Mouse (Mus musculus) Patski (cell line): ENCODE results near the gene Sf3b1. TPM values are rescaled to one million over a fixed set of nuclear protein-coding genes. Genes with fewer than 3 reads are reported as not detected.

Experiments
- ATAC-seq: fragments of 100-300 bp; one replicate; pipeline ENCODE4 v1.8.0; 2021
- CTCF ChIA-PET: fragments of 350-600 bp; sonication (Branson Sonifier 250); formaldehyde crosslinking; loops from one replicate; lab custom pipeline; 2022; ENCODE audit warnings: inconsistent platforms; lab: Charles Lee
- POLR2A ChIA-PET: fragments of 350-600 bp; sonication (Branson Sonifier 250); formaldehyde crosslinking; loops from one replicate; lab custom pipeline; 2022; ENCODE audit warnings: antibody characterized with exemption, inconsistent platforms; lab: Charles Lee
- DNase-seq: peaks from one replicate; pipeline ENCODE4 v3.0.0-alpha.2; 2011; ENCODE audit warnings: low read depth, low spot score
- H3K27me3 ChIP-seq: fragments of 371-371 bp; one replicate; pipeline ENCODE4 v1.5.1; 2021
- CTCF ChIP-seq: fragments of 100-300 bp; IDR thresholded peaks from one replicate; pipeline ENCODE4 v1.5.1; 2021
- in situ Hi-C: fragments of 300-500 bp; cut with MboI; formaldehyde crosslinking; loops from 3 replicates; pipeline ENCODE4 v1.11.1; 2018; ENCODE audit warnings: low pct_unique_long_range_greater_than_20kb, mixed read lengths
- polyA plus RNA-seq: library from polyadenylated mRNA; unstranded; gene quantifications from one replicate; pipeline ENCODE4 v1.2.3, GENCODE M21; 2021

Sf3b1 gene
- polyA plus RNA-seq, 1 experiment from 2014 or later: 147 TPM

DNA sequence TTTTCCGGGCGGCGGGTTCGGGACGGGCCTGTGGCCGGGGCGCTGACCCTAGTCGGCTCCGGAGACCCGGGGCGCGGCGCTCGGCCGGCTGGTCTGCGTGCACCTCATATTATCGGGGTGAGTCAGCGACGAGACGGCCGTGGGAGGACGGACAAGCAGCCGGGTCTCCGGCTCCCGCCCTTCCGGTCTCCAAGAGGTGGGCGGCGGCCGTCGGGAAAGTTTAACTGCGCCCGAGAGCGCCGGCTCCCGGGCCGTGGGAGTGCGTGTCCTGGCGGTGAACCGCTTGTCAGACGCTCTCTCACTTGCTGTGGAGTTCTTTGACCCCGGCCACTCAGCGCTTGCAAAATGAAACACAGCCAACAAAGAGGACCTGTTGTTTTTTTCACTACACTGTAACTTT, 25.7 kb upstream of the Sf3b1 start:
- POLR2A ChIA-PET: no interaction called here
- no peak for TF ChIP-seq CTCF
- in situ Hi-C loops: no loop called here
- H3K27me3 ChIP-seq: no peaks in the 10 kb centered on the region
- CTCF ChIA-PET: no interaction called here
- DNase-seq (peak; percentile 38), ATAC-seq (peak; percentile 87)

GRCm38 (mm10) chr1:55052355-55052953, 25.2 kb upstream of the Sf3b1 start, which contains the start of gene Coq10b:
TSS of gene Coq10b (plus strand) at chr1:55052770.
- ChIA-PET CTCF (no interaction called here), POLR2A (no interaction called here)
- in situ Hi-C loops: no loop called here
- no peaks in the 10 kb centered on the region for H3K27me3 ChIP-seq
- no peak for TF ChIP-seq CTCF
- DNase-seq (peak; percentile 89), ATAC-seq (peak; percentile 99)

GRCm38 (mm10) chr1:55051671-55052070, 24.4 kb upstream of the Sf3b1 start:
- ChIA-PET CTCF (no interaction called here), POLR2A (interaction anchor here (0.7 kb wide), 1 partner anchor 13 kb away, joined by 3 read pairs; no protein-coding TSS in a partner anchor)
- ATAC-seq (no peak), DNase-seq (no peak)
- in situ Hi-C loops: no loop called here
- no peak for TF ChIP-seq CTCF
- H3K27me3 ChIP-seq: no peaks in the 10 kb centered on the region

- no peak for DNase-seq
- POLR2A ChIA-PET: no interaction called here
- no peak for ATAC-seq
- no peaks in the 10 kb centered on the region for H3K27me3 ChIP-seq
- CTCF ChIA-PET: no interaction called here
- no peak for TF ChIP-seq CTCF
- in situ Hi-C loops: no loop called here
Measured at GRCm38 (mm10) chr1:55048841-55049587, 21.7 kb upstream of the Sf3b1 start.

DNA sequence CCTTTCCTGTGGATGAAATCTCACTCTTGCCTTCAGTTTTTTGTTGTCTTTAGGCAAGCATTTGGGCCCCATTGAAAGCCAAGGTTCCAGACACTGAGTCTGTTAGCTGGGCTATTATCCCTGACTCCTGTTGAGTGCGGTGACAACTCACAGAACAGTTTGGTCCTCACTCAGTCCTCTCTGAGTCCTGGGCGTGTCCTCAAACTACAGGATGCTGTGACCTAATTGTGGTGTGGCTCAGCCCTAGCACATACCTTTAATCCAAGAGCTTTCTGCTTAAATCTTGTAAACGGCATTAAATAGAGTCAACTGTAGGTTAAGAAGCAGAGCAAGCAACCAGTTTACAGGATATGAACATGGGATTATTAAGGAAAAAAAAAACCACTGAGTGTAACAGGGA, 15.9 kb upstream of the Sf3b1 start:
- TF ChIP-seq CTCF: no peak
- in situ Hi-C loops: no loop called here
- ChIA-PET CTCF (no interaction called here), POLR2A (interaction anchor here (0.7 kb wide), 1 partner anchor 18 kb away, joined by 4 read pairs; no protein-coding TSS in a partner anchor)
- ATAC-seq (no peak), DNase-seq (no peak)
- peaks cover 5% of the 10 kb centered on the region for H3K27me3 ChIP-seq

GRCm38 (mm10) chr1:55042246-55042645, 15.0 kb upstream of the Sf3b1 start:
- in situ Hi-C loops: no loop called here
- ChIA-PET CTCF (no interaction called here), POLR2A (interaction anchor here (0.6 kb wide), 1 partner anchor 32 kb away, joined by 3 read pairs; no protein-coding TSS in a partner anchor)
- ATAC-seq: no peak
- DNase-seq: no peak
- H3K27me3 ChIP-seq: peaks cover 5% of the 10 kb centered on the region
- TF ChIP-seq CTCF: peak; percentile 11

- CTCF ChIA-PET: interaction anchor here (0.8 kb wide), 1 partner anchor 12 kb away, joined by 3 read pairs; no protein-coding TSS in a partner anchor
- POLR2A ChIA-PET: interaction anchor here (0.6 kb wide), 1 partner anchor 32 kb away, joined by 3 read pairs; no protein-coding TSS in a partner anchor
- ATAC-seq (no peak), DNase-seq (no peak)
- no peak for TF ChIP-seq CTCF
- in situ Hi-C loops: no loop called here
- peaks cover 5% of the 10 kb centered on the region for H3K27me3 ChIP-seq
Measured at GRCm38 (mm10) chr1:55041691-55042090, 14.4 kb upstream of the Sf3b1 start.

- DNase-seq: no peak
- ChIA-PET POLR2A (interaction anchor here (1.0 kb wide), 1 partner anchor 10 kb away, joined by 3 read pairs; no protein-coding TSS in a partner anchor), CTCF (no interaction called here)
- H3K27me3 ChIP-seq: peaks cover 5% of the 10 kb centered on the region
- in situ Hi-C loops: no loop called here
- TF ChIP-seq CTCF: no peak
- ATAC-seq: no peak
Measured at GRCm38 (mm10) chr1:55039944-55040343, 12.7 kb upstream of the Sf3b1 start.

- ChIA-PET POLR2A (no interaction called here), CTCF (no interaction called here)
- no peaks in the 10 kb centered on the region for H3K27me3 ChIP-seq
- DNase-seq (no peak), ATAC-seq (no peak)
- in situ Hi-C loops: no loop called here
- TF ChIP-seq CTCF: no peak
Measured at GRCm38 (mm10) chr1:55031026-55031779, 3.9 kb upstream of the Sf3b1 start.

DNA sequence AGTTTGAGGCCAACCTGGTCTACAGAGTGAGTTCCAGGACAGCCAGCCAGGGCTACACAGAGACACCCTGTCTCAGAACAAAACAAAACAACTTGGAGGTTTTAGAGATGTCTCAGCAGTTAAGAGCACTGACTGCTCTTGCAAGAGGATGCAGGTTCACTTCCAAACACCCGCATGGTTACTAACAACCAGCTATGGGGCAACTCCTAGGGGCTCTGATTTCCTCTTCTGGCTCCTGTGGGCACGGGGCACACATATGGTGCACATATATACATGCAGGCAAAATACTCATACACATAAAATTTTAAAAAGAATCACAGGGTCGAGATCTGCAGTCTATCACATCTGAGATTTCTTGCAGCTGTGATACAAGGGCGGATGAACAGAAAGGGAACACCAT, 2.2 kb upstream of the Sf3b1 start:
- H3K27me3 ChIP-seq: no peaks in the 10 kb centered on the region
- ATAC-seq (no peak), DNase-seq (no peak)
- TF ChIP-seq CTCF: no peak
- ChIA-PET POLR2A (interaction anchor here (0.8 kb wide), 1 partner anchor 11 kb away, joined by 3 read pairs; no protein-coding TSS in a partner anchor), CTCF (interaction anchor here (1.0 kb wide), 2 partner anchors 12 to 15 kb away, joined by 3 to 4 read pairs; no protein-coding TSS in a partner anchor)
- in situ Hi-C loops: no loop called here
